Mouse (Mus musculus): Measurements from ENCODE around the gene E330009J07Rik.

DNA sequence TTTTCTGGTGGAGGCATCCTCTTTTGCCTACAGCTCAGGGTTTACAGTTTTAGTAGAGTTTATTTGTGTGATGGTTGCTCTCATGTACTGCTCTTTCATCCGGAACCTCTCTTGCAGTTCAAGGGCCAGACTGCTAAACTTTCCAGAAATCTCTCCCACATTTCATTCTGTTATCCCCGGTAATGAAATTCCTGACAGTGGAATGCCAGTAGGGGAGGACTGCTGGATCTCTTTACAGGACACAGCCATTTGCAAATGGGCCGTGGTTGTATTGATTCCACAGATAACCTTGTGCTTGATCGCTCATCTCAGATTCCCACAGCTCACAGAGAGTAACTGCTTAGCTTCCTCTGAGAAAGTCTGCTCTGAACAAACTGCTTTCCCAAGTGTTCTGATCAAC, 54.0 kb downstream of the E330009J07Rik start:
- TF ChIP-seq GATA1 (IDR thresholded peaks at IDR 0.05; ENCODE audit: borderline replicate concordance, low read length) = no peak
- TF ChIP-seq FLI1 (IDR thresholded peaks at IDR 0.05; ENCODE audit: low read length) = no peak

Measured in megakaryocyte, embryonic 14.5 days (primary cell).